Mouse (Mus musculus) granulocyte monocyte progenitor cell, adult 5-6 weeks (primary cell): ENCODE measurements around the gene Astn2. TPM values are rescaled to one million over a fixed set of nuclear protein-coding genes. Genes with fewer than 3 reads are reported as not detected.

Source experiments
- ATAC-seq: replicated peaks from 2 replicates; pipeline ENCODE4 v1.8.0; 2016; ENCODE audit warnings: mild to moderate bottlenecking, moderate TSS enrichment, inconsistent platforms; ENCODE audit not compliant: poor library complexity, severe bottlenecking
- total RNA-seq, 2 experiments: library from RNA; stranded (forward) in 1 of 2; stranded (reverse) in 1 of 2; fragments of 200-712, 200-1000 nt in 1 of 2; fragments of >200 nt in 1 of 2; fragmentation: Nextera tagmentation in 1 of 2; gene quantifications; 2 replicates each; pipeline ENCODE4 v1.2.3; 2014 to 2017

Astn2 gene
- total RNA-seq, 2 experiments from 2014 or later, result not detected

GRCm38 (mm10) chr4:65896092-65897027 is 508.1 kb downstream of the Astn2 start:
- no peak for ATAC-seq

GRCm38 (mm10) chr4:65888332-65888993 is 515.9 kb downstream of the Astn2 start:
- ATAC-seq, result no peak

- no peak for ATAC-seq
These were observed 517.5 kb downstream of the Astn2 start for GRCm38 (mm10) chr4:65886862-65887261.

GRCm38 (mm10) chr4:65885921-65886320 is 518.5 kb downstream of the Astn2 start:
- ATAC-seq, result no peak

- ATAC-seq, result no peak
These were observed 530.1 kb downstream of the Astn2 start for GRCm38 (mm10) chr4:65874236-65874781.

GRCm38 (mm10) chr4:65864551-65864950 is 539.9 kb downstream of the Astn2 start:
- ATAC-seq, result no peak

GRCm38 (mm10) chr4:65843191-65843590 is 561.2 kb downstream of the Astn2 start:
- no peak for ATAC-seq

GRCm38 (mm10) chr4:65839550-65840000 is 564.8 kb downstream of the Astn2 start:
- ATAC-seq, result no peak

GRCm38 (mm10) chr4:65838781-65839180 is 565.6 kb downstream of the Astn2 start:
- ATAC-seq, result no peak

- ATAC-seq, result no peak
These were observed 571.4 kb downstream of the Astn2 start for GRCm38 (mm10) chr4:65832971-65833370.

- ATAC-seq, result no peak
These were observed 572.5 kb downstream of the Astn2 start for GRCm38 (mm10) chr4:65831872-65832271.

GRCm38 (mm10) chr4:65830495-65830894 is 573.9 kb downstream of the Astn2 start:
- ATAC-seq, result no peak

- ATAC-seq, result no peak
These were observed 583.3 kb downstream of the Astn2 start for GRCm38 (mm10) chr4:65821070-65821469.

- no peak for ATAC-seq
These were observed 584.2 kb downstream of the Astn2 start for GRCm38 (mm10) chr4:65820236-65820635.

GRCm38 (mm10) chr4:65819835-65820234 is 584.6 kb downstream of the Astn2 start:
- ATAC-seq, result no peak

GRCm38 (mm10) chr4:65814176-65814535 is 590.3 kb downstream of the Astn2 start:
- no peak for ATAC-seq

GRCm38 (mm10) chr4:65813500-65814175 is 590.8 kb downstream of the Astn2 start:
- no peak for ATAC-seq

- no peak for ATAC-seq
These were observed 597.1 kb downstream of the Astn2 start for GRCm38 (mm10) chr4:65807341-65807740.

GRCm38 (mm10) chr4:65801204-65801603 is 603.2 kb downstream of the Astn2 start:
- no peak for ATAC-seq

- no peak for ATAC-seq
These were observed 613.4 kb downstream of the Astn2 start for GRCm38 (mm10) chr4:65791051-65791450.
